Mouse (Mus musculus) lung, postnatal 25 days (tissue): ENCODE measurements around the gene Gm11096.

ENCODE experiments used
- DNase-seq: peaks from one replicate; pipeline ENCODE4 v3.0.0; 2022; ENCODE audit warnings: low spot score

Gm11096 gene

DNA sequence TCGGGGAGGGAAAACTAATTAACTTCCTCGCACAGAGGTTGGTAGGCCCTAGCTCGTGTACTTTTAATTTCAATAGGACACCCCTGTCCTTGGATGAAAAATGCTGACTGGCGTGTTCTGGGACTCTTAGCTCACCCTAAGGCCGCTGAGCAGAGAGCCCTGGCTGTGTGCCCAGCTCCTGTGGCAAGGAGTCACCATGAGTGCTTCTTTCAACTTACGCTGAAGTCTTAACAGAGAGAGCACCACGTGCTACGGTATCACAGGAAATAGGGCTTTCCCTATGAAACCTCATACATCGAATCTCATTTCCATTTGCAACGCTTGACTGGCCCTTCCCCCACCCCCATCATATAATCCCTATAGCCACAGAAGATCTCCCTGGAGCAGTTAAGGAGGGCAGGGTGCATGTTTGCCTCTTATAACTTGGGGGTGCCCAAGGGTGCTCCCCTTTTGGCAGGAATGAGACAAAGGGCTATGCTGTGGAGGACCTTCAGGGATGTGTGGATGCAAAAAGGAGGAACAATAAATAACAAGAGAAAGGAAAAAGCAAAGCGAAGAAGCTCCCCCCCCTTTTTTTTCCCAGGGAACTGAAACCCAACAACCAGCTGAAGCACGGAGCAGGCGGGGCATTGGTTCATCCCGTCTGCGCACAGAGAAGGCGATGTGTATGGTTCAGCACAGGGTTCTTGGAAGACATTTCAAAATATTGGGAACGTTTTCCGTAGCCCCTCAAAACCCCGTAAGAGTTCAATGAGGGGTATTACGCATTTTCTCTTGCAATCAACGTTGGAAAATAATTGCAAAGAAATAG, 39.0 kb downstream of the Gm11096 start:
- DNase-seq = peak; percentile 72

DNA sequence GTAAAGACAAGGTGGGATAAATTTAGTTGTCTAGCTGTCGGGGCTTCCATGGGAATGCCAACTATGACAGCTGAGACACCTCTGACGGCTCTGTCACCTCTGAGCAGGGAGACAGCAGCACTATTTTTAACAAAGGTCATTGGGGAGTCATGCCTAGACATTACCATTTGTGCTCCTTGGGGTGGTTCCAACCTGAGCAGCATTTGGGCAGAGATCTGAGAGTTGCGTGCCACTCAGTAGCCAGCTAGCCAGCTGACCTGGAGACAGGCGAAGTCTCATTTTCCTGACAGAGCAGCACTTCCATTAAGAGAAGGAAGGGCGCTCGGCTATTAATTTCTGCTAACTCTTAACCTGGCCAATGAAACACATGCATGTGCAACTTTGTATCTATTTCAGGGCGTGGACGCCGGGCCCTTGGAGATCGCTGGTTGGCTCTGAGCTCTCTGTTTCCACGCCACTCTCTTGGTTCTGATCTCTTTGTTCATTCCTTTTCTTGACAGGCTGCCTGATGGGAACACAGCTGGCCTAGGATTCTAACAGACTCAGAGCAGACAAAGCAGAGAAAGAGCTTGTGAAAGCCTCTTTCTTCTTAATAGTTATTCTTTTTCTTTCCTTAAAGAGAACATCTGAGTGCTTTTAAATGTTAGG, 40.4 kb downstream of the Gm11096 start:
- no peak for DNase-seq

DNA sequence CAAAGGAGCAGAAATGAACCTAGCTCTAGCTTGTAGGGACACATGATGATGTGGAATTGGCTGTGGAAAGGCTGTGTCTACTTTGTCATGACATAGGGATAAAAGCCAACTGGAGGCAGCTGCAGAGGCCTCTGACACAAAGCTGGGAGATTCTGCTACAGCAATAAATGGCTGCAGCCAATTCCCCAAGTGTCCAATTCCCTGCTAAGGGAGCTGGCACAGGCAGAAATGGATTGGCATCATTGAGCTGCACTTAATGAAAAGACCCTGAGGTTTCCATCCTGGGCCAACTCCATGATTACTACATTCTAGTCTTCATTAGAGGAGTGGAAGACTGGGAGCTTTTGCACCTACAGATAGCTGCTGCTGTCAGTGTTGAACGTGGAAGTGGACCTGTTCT, 44.8 kb downstream of the Gm11096 start:
- DNase-seq = no peak
